Mouse (Mus musculus) hindbrain, embryonic 13.5 days (tissue): Measurements from ENCODE around the gene Pou3f3. TPM values are rescaled to one million over a fixed set of nuclear protein-coding genes. Genes with fewer than 3 reads are reported as not detected.
A peak's percentile ranks its signal among the peaks of the same experiment; 100 is the strongest.

ENCODE experiments used
- ATAC-seq: fragments of 200-750 bp; cut with Nextera tagmentation; 2 replicates; pipeline ENCODE4 v1.8.0; 2017; ENCODE audit warnings: moderate TSS enrichment; ENCODE audit not compliant: low FRiP score
- H3K27ac ChIP-seq: fragments of 300-500 bp; sonication (generic); 2 replicates; pipeline ENCODE4 v1.5.1; 2015; ENCODE audit warnings: inconsistent platforms, mild to moderate bottlenecking, moderate library complexity
- H3K27me3 ChIP-seq: fragments of 300-500 bp; sonication (generic); 2 replicates; pipeline ENCODE4 v1.6.1; 2015; ENCODE audit warnings: mild to moderate bottlenecking, inconsistent platforms
- H3K36me3 ChIP-seq: fragments of 300-500 bp; sonication (generic); 2 replicates; pipeline ENCODE4 v1.6.1; 2015; ENCODE audit warnings: mild to moderate bottlenecking, inconsistent platforms
- H3K4me1 ChIP-seq: fragments of 300-500 bp; sonication (generic); replicated peaks from 2 replicates; pipeline ENCODE4 v1.6.1; 2015; ENCODE audit warnings: inconsistent platforms
- H3K4me2 ChIP-seq: fragments of 300-500 bp; sonication (generic); 2 replicates; pipeline ENCODE4 v1.6.1; 2015; ENCODE audit warnings: inconsistent platforms, mild to moderate bottlenecking, moderate library complexity
- H3K4me3 ChIP-seq: fragments of 300-500 bp; sonication (generic); 2 replicates; pipeline ENCODE4 v1.5.1; 2015; ENCODE audit warnings: mild to moderate bottlenecking, inconsistent platforms
- H3K9ac ChIP-seq: fragments of 300-500 bp; sonication (generic); 2 replicates; pipeline ENCODE4 v1.6.1; 2015; ENCODE audit warnings: mild to moderate bottlenecking, inconsistent platforms
- H3K9me3 ChIP-seq: fragments of 300-500 bp; sonication (generic); 2 replicates; pipeline ENCODE4 v1.6.1; 2016; ENCODE audit warnings: inconsistent platforms
- WGBS: fragments of 180-500 bp; shearing (Covaris S2); methylation state at CpG from one replicate; pipeline ENCODE4 v1.1.7; 2015; 5-methylcytosine and 5-hydroxymethylcytosine counted together
- polyA plus RNA-seq: library from polyadenylated mRNA; unstranded; fragments of >200 nt; fragmentation: Nextera tagmentation; extraction: Ambion mirVana; gene quantifications from 2 replicates; pipeline ENCODE4 v1.2.1, GENCODE M21; 2015

Pou3f3 gene
- polyA plus RNA-seq, 1 experiment from 2014 or later = 17.4 TPM

GRCm38 (mm10) chr1:42713104-42713932 lies 17.8 kb downstream of the Pou3f3 start:
- Histone ChIP-seq H3K4me3 (peak overlapping the region; percentile 53), H3K27ac (peak overlapping the region; percentile 87), H3K36me3 (no peaks in the 10 kb centered on the region), H3K4me1 (peaks cover 56% of the 10 kb centered on the region), H3K4me2 (peak overlapping the region; percentile 83), H3K9me3 (no peaks in the 10 kb centered on the region), H3K9ac (peak overlapping the region; percentile 82), H3K27me3 (peaks cover 23% of the 10 kb centered on the region)
- ATAC-seq = peak; percentile 52
- under 1% methylated on average over 46 of the region's 46 CpGs for WGBS

- peak; percentile 47 for ATAC-seq
- Histone ChIP-seq H3K9me3 (no peaks in the 10 kb centered on the region), H3K4me1 (peaks cover 53% of the 10 kb centered on the region), H3K36me3 (no peaks in the 10 kb centered on the region), H3K27me3 (peaks cover 18% of the 10 kb centered on the region), H3K4me2 (peak overlapping the region; percentile 83), H3K27ac (peak overlapping the region; percentile 87), H3K9ac (peak overlapping the region; percentile 82), H3K4me3 (peak overlapping the region; percentile 53)
- WGBS = 1% methylated on average over 22 of the region's 31 CpGs
These were observed 18.7 kb downstream of the Pou3f3 start for GRCm38 (mm10) chr1:42714016-42714931.

GRCm38 (mm10) chr1:42718549-42718948 lies 23.0 kb downstream of the Pou3f3 start:
- Histone ChIP-seq H3K4me1 (peaks cover 15% of the 10 kb centered on the region), H3K9ac (no peak overlapping the region; the same call in 1 of the 2 replicates), H3K9me3 (no peaks in the 10 kb centered on the region), H3K4me2 (no peak overlapping the region), H3K27me3 (peaks cover 7% of the 10 kb centered on the region), H3K4me3 (no peak overlapping the region), H3K36me3 (no peaks in the 10 kb centered on the region), H3K27ac (peak overlapping the region; percentile 40; the same call in 1 of the 2 replicates)
- WGBS = 16% methylated on average over 5 of the region's 5 CpGs
- peak; percentile 49 for ATAC-seq

GRCm38 (mm10) chr1:42721353-42721752 lies 25.8 kb downstream of the Pou3f3 start:
- no peak overlapping the region for H3K27ac ChIP-seq
- ATAC-seq = no peak
- H3K9me3 ChIP-seq = no peaks in the 10 kb centered on the region
- peaks cover 7% of the 10 kb centered on the region for H3K4me1 ChIP-seq
- H3K4me3 ChIP-seq = no peak overlapping the region
- no peak overlapping the region for H3K4me2 ChIP-seq
- H3K9ac ChIP-seq = no peak overlapping the region
- H3K27me3 ChIP-seq = no peaks in the 10 kb centered on the region
- 76% methylated on average over 5 of the region's 5 CpGs for WGBS
- no peaks in the 10 kb centered on the region for H3K36me3 ChIP-seq

GRCm38 (mm10) chr1:42723769-42724300 lies 28.3 kb downstream of the Pou3f3 start:
- H3K9me3 ChIP-seq = no peaks in the 10 kb centered on the region
- no peaks in the 10 kb centered on the region for H3K36me3 ChIP-seq
- H3K4me2 ChIP-seq = no peak overlapping the region
- H3K4me1 ChIP-seq = peaks cover under 1% of the 10 kb centered on the region
- H3K4me3 ChIP-seq = no peak overlapping the region
- ATAC-seq = no peak
- WGBS = 93% methylated on average over 1 of the region's 1 CpGs
- H3K27me3 ChIP-seq = no peaks in the 10 kb centered on the region
- no peak overlapping the region for H3K9ac ChIP-seq
- H3K27ac ChIP-seq = no peak overlapping the region

- 83% methylated on average over 2 of the region's 2 CpGs for WGBS
- no peaks in the 10 kb centered on the region for H3K9me3 ChIP-seq
- no peak for ATAC-seq
These were observed 29.3 kb downstream of the Pou3f3 start for GRCm38 (mm10) chr1:42724881-42725280.

GRCm38 (mm10) chr1:42727161-42727560 lies 31.6 kb downstream of the Pou3f3 start:
- Histone ChIP-seq H3K27me3 (no peaks in the 10 kb centered on the region), H3K4me1 (no peaks in the 10 kb centered on the region), H3K9me3 (no peaks in the 10 kb centered on the region), H3K4me3 (no peak overlapping the region), H3K27ac (no peak overlapping the region), H3K36me3 (no peaks in the 10 kb centered on the region), H3K9ac (no peak overlapping the region), H3K4me2 (no peak overlapping the region)
- 88% methylated on average over 5 of the region's 5 CpGs for WGBS
- ATAC-seq = no peak

More at GRCm38 (mm10) chr1:42724881-42725280, 29.3 kb downstream of the Pou3f3 start:
- Histone ChIP-seq H3K27ac (no peak overlapping the region), H3K4me3 (no peak overlapping the region), H3K4me2 (no peak overlapping the region), H3K27me3 (no peaks in the 10 kb centered on the region), H3K36me3 (no peaks in the 10 kb centered on the region), H3K4me1 (no peaks in the 10 kb centered on the region), H3K9ac (no peak overlapping the region)

- H3K4me3 ChIP-seq = no peak overlapping the region
- H3K36me3 ChIP-seq = no peaks in the 10 kb centered on the region
- no peaks in the 10 kb centered on the region for H3K9me3 ChIP-seq
- H3K4me2 ChIP-seq = no peak overlapping the region
- no peak overlapping the region for H3K9ac ChIP-seq
- no peaks in the 10 kb centered on the region for H3K27me3 ChIP-seq
- ATAC-seq = no peak
- H3K4me1 ChIP-seq = no peaks in the 10 kb centered on the region
- 92% methylated on average over 7 of the region's 7 CpGs for WGBS
- no peak overlapping the region for H3K27ac ChIP-seq
These were observed 32.1 kb downstream of the Pou3f3 start for GRCm38 (mm10) chr1:42727676-42728075.

- Histone ChIP-seq H3K4me3 (no peak overlapping the region), H3K4me1 (peaks cover 23% of the 10 kb centered on the region), H3K27me3 (no peaks in the 10 kb centered on the region), H3K9ac (0 out of 2 replicates have a peak overlapping the region, but pooled peaks have one; percentile 31), H3K27ac (peak overlapping the region; percentile 49; the same call in 1 of the 2 replicates), H3K9me3 (no peaks in the 10 kb centered on the region), H3K36me3 (no peaks in the 10 kb centered on the region), H3K4me2 (no peak overlapping the region)
- WGBS = 44% methylated on average over 16 of the region's 16 CpGs
- peak; percentile 61 for ATAC-seq
These were observed 46.0 kb downstream of the Pou3f3 start for GRCm38 (mm10) chr1:42741383-42742241.

- peak overlapping the region; percentile 49; the same call in 1 of the 2 replicates for H3K27ac ChIP-seq
- H3K4me3 ChIP-seq = no peak overlapping the region
- no peak overlapping the region for H3K9ac ChIP-seq
- H3K27me3 ChIP-seq = no peaks in the 10 kb centered on the region
- no peak for ATAC-seq
- H3K36me3 ChIP-seq = no peaks in the 10 kb centered on the region
- H3K4me1 ChIP-seq = peaks cover 23% of the 10 kb centered on the region
- H3K9me3 ChIP-seq = no peaks in the 10 kb centered on the region
- no peak overlapping the region for H3K4me2 ChIP-seq
- WGBS = 79% methylated on average over 4 of the region's 4 CpGs
These were observed 46.6 kb downstream of the Pou3f3 start for GRCm38 (mm10) chr1:42742242-42742560.

- Histone ChIP-seq H3K27me3 (no peaks in the 10 kb centered on the region), H3K27ac (no peak overlapping the region)
- no peak for ATAC-seq
These were observed 49.5 kb downstream of the Pou3f3 start for GRCm38 (mm10) chr1:42745047-42745446.

More at GRCm38 (mm10) chr1:42745047-42745446, 49.5 kb downstream of the Pou3f3 start:
- Histone ChIP-seq H3K4me1 (peaks cover 23% of the 10 kb centered on the region), H3K9ac (no peak overlapping the region), H3K4me2 (no peak overlapping the region), H3K4me3 (no peak overlapping the region), H3K36me3 (no peaks in the 10 kb centered on the region), H3K9me3 (no peaks in the 10 kb centered on the region)
- WGBS = 87% methylated on average over 3 of the region's 3 CpGs
